Mouse (Mus musculus): ENCODE data around the gene Hsd17b6.

GRCm38 (mm10) chr10:128053001-128053400, 45.6 kb upstream of the Hsd17b6 start:
- TF ChIP-seq POLR2A (IDR thresholded peaks at IDR 0.05; ENCODE audit: borderline replicate concordance, low read depth, low read length) (no peak), CTCF (IDR thresholded peaks at IDR 0.05; ENCODE audit: low read depth, low read length) (no peak)

Data from bone marrow macrophage, adult 2 months (primary cell).